Mouse (Mus musculus): Measurements from ENCODE around the gene Xirp1.

DNA sequence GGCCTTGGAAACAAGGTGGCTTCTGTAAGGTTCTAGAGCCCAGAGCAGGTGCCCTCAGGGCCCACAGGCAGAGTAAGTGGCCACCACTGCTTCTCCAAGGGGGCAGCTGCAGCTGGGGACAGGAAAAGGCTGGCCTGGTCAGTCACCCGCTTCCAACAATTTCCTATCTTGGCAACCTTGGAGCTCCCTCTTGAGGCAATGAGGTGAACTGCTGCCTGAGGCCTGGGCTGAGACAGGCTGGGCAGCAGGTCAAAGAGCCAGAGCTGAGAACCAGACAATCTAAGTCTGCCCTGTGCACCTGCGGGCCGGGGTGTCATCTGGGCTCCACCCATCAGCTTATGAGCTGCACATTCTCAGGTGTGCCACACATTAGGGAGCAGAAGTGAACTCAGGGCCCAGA lies 49.8 kb upstream of the Xirp1 start:
- TF ChIP-seq CTCF (IDR thresholded peaks at IDR 0.05; ENCODE audit: low read depth, low read length) (peak; percentile 93), GATA1 (IDR thresholded peaks at IDR 0.05; ENCODE audit: borderline replicate concordance, low read length) (no peak), POLR2AphosphoS5 (IDR thresholded peaks at IDR 0.05; ENCODE audit: insufficient replicate concordance, low read depth, low read length) (no peak), GATA2 (IDR thresholded peaks at IDR 0.05; ENCODE audit: borderline replicate concordance, low read depth, low read length) (no peak)
